Mouse (Mus musculus): ENCODE results near the gene Tmem176a. TPM values are rescaled to one million over a fixed set of nuclear protein-coding genes. Genes with fewer than 3 reads are reported as not detected.
"Not testable (repeated sequence)": the region's sequence is repeated elsewhere in the genome, so short reads cannot be mapped to it uniquely, and the experiment has no call there.

The Tmem176a gene
- 102 and 117 TPM in 2 replicates for polyA plus RNA-seq (2011; ENCODE audit: insufficient read length, low read depth, missing spikeins)

DNA sequence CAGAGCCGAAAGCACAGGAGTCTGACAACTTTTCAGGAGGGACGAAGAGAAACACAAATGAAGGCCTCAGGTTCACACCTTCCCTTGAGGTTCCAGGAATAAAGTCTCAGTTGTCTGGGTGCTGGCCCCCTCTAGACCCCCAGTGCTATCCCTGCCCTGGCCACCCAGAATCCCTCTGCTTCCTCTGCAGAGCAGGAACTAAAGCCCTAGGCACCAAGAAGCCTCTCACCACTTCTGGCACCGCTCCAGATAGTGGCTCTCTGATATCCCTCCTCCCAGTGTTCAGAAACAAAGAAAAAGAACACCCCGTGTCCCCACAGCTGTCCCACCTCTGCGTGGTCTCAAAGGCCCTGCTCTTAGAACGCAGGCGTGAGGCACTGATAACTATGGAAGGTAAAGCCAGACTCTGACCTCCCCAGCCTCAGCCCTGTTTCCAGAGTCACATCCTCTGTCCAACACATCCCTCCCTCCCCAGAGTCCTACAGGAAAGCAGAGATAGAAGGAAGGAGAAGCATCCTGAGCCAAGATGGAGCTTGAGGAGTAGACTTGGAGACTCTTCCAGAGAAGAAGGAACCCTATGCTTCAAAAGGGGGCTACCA is at the start of gene Tmem176a:
Gene Tmem176a (plus strand): TSS at position 549 of the 599 bp plus-strand sequence.
- Histone ChIP-seq H3K4me1 (ENCODE audit: control insufficient read depth, insufficient read depth, low read length) (no peaks in the 10 kb centered on the region), H3K27ac (ENCODE audit: insufficient read depth, low read length) (peak within 1 kb of the TSS; percentile 13; the same call in 1 of the 2 replicates), H3K4me3 (ENCODE audit: insufficient read depth, low read length) (peak within 1 kb of the TSS; percentile 65)
- no peak for TF ChIP-seq POLR2A (IDR thresholded peaks at IDR 0.05; ENCODE audit: low read depth, low read length)
- no peak for TF ChIP-seq CTCF (IDR thresholded peaks at IDR 0.05; ENCODE audit: borderline replicate concordance, insufficient read depth, low read length)

GRCm38 (mm10) chr6:48801897-48802296 is 38.8 kb upstream of the Tmem176a start:
- Histone ChIP-seq H3K27ac (ENCODE audit: insufficient read depth, low read length) (no peak overlapping the region), H3K4me3 (ENCODE audit: insufficient read depth, low read length) (no peak overlapping the region), H3K4me1 (ENCODE audit: control insufficient read depth, insufficient read depth, low read length) (no peaks in the 10 kb centered on the region)
- TF ChIP-seq POLR2A (IDR thresholded peaks at IDR 0.05; ENCODE audit: low read depth, low read length) (no peak), CTCF (IDR thresholded peaks at IDR 0.05; ENCODE audit: borderline replicate concordance, insufficient read depth, low read length) (no peak)

GRCm38 (mm10) chr6:48803406-48804051 is 37.2 kb upstream of the Tmem176a start:
- Histone ChIP-seq H3K27ac (ENCODE audit: insufficient read depth, low read length) (no peak overlapping the region), H3K4me3 (ENCODE audit: insufficient read depth, low read length) (no peak overlapping the region), H3K4me1 (ENCODE audit: control insufficient read depth, insufficient read depth, low read length) (no peaks in the 10 kb centered on the region)
- no peak for TF ChIP-seq CTCF (IDR thresholded peaks at IDR 0.05; ENCODE audit: borderline replicate concordance, insufficient read depth, low read length)
- no peak for TF ChIP-seq POLR2A (IDR thresholded peaks at IDR 0.05; ENCODE audit: low read depth, low read length)

- no peak for TF ChIP-seq POLR2A (IDR thresholded peaks at IDR 0.05; ENCODE audit: low read depth, low read length)
- no peak for TF ChIP-seq CTCF (IDR thresholded peaks at IDR 0.05; ENCODE audit: borderline replicate concordance, insufficient read depth, low read length)
- H3K27ac ChIP-seq (ENCODE audit: insufficient read depth, low read length): no peak overlapping the region
- H3K4me1 ChIP-seq (ENCODE audit: control insufficient read depth, insufficient read depth, low read length): no peaks in the 10 kb centered on the region
- no peak overlapping the region for H3K4me3 ChIP-seq (ENCODE audit: insufficient read depth, low read length)
Observed at GRCm38 (mm10) chr6:48804346-48804745, 36.4 kb upstream of the Tmem176a start.

- TF ChIP-seq CTCF (IDR thresholded peaks at IDR 0.05; ENCODE audit: borderline replicate concordance, insufficient read depth, low read length): no peak
- no peak for TF ChIP-seq POLR2A (IDR thresholded peaks at IDR 0.05; ENCODE audit: low read depth, low read length)
- H3K4me1 ChIP-seq (ENCODE audit: control insufficient read depth, insufficient read depth, low read length): no peaks in the 10 kb centered on the region
- H3K4me3 ChIP-seq (ENCODE audit: insufficient read depth, low read length): no peak overlapping the region
- H3K27ac ChIP-seq (ENCODE audit: insufficient read depth, low read length): no peak overlapping the region
Observed at GRCm38 (mm10) chr6:48806746-48807145, 34.0 kb upstream of the Tmem176a start.

DNA sequence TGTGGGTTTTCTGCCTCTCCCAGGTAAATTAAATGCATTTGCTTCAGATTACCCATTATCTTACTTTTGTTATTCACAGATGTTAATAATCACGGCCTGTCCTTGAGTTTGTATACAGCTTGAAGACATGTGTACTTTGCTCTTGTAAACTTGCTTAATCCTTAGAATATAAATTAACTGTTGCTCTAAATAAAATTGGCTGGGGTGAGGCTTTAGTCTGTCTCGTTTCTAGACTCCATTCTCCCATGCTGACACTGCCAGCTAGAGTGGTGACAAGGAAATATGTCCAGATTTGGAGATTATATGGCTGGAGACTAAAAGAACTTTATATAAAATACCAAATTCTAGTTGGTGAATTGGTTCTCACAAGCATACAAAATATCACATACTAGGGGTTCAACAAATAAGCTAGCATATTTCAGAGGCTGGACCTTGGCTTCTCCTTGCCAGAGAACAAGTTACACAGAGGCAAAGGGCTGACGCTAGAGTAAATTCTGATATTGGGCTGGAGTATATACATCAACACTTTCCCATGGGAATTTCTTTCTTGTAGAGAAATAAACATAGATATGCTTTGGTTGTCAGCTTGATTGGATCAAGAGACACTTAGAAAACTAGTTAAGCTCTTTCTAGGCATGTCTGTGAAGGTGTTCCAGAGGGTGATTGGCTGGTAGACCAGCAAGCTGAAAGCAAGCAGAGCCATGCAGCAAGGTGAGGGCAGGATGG is 31.1 kb upstream of the Tmem176a start:
- TF ChIP-seq POLR2A (IDR thresholded peaks at IDR 0.05; ENCODE audit: low read depth, low read length) (no peak), CTCF (IDR thresholded peaks at IDR 0.05; ENCODE audit: borderline replicate concordance, insufficient read depth, low read length) (no peak)
- Histone ChIP-seq H3K27ac (ENCODE audit: insufficient read depth, low read length) (no peak overlapping the region), H3K4me1 (ENCODE audit: control insufficient read depth, insufficient read depth, low read length) (no peaks in the 10 kb centered on the region), H3K4me3 (ENCODE audit: insufficient read depth, low read length) (no peak overlapping the region)

- Histone ChIP-seq H3K4me3 (ENCODE audit: insufficient read depth, low read length) (no peak overlapping the region), H3K4me1 (ENCODE audit: control insufficient read depth, insufficient read depth, low read length) (no peaks in the 10 kb centered on the region), H3K27ac (ENCODE audit: insufficient read depth, low read length) (no peak overlapping the region)
- no peak for TF ChIP-seq CTCF (IDR thresholded peaks at IDR 0.05; ENCODE audit: borderline replicate concordance, insufficient read depth, low read length)
- no peak for TF ChIP-seq POLR2A (IDR thresholded peaks at IDR 0.05; ENCODE audit: low read depth, low read length)
Observed at GRCm38 (mm10) chr6:48815013-48815412, 25.7 kb upstream of the Tmem176a start.

DNA sequence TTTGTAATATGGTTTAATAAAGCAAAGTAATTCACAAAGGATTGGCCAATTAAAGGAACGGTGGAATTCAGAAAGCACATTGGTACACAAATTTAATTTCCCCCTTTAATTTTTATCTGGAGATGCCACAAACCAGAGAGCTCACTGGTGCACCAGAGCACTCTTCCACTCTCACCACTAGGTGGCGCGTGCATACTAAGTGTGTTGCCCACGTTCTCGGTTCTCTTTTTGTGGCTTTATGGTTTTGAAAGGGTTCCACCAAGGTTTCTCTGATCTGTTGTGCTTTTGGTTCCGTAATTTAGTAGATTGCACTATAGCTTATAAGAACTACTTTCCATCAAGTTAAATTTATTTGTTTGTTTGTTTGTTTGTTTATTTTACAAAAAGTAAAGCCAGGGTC is 22.9 kb upstream of the Tmem176a start:
- TF ChIP-seq CTCF (IDR thresholded peaks at IDR 0.05; ENCODE audit: borderline replicate concordance, insufficient read depth, low read length): peak; percentile 90; the same call in 1 of the 2 replicates
- no peak for TF ChIP-seq POLR2A (IDR thresholded peaks at IDR 0.05; ENCODE audit: low read depth, low read length)
- Histone ChIP-seq H3K27ac (ENCODE audit: insufficient read depth, low read length) (no peak overlapping the region), H3K4me3 (ENCODE audit: insufficient read depth, low read length) (no peak overlapping the region), H3K4me1 (ENCODE audit: control insufficient read depth, insufficient read depth, low read length) (no peaks in the 10 kb centered on the region)

DNA sequence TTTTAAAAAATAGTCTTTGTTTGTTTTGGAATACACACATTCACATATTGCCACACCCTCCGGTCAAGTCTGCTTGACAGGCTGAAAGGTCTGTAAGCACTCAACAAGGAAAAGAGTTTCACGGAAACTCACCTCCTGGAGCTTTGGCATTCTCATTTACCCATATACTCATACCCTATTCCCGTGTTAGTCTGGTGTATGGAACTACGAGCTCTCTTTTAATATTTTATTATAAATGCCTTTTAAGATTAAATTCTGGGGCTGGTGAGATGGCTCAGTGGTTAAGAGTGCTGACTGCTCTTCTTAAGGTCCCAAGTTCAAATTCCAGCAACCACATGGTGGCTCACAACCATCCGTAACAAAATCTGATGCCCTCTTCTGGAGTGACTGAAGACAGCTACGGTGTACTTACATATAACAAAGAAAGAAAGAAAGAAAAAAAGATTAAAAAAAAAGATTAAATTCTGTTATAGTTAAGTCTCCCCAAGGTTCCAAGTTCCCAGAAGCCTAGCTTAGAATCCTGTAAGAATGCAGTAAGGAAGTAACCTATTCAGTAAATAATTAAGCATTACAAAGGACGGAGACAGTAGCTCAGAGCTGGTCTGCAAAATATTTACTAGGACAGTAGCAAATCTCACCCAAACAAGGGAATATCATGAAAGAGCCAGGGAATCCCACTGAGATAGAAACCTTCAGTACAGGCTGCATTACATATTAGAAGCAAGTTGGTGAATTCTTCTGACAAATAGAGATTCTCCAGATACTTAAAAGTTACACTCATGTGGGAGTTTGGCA is 18.5 kb upstream of the Tmem176a start:
- H3K27ac ChIP-seq (ENCODE audit: insufficient read depth, low read length); H3K4me1 ChIP-seq (ENCODE audit: control insufficient read depth, insufficient read depth, low read length); H3K4me3 ChIP-seq (ENCODE audit: insufficient read depth, low read length): not testable (repeated sequence)

All from embryonic fibroblast, embryonic 13.5 days (primary cell).